Mouse (Mus musculus): ENCODE measurements around the gene Dexi.

The Dexi gene

GRCm38 (mm10) chr16:10499122-10499521, 43.7 kb downstream of the Dexi start:
- DNase-seq (ENCODE audit: low spot score in 2 of 2): no peak

- no peak for DNase-seq (ENCODE audit: low spot score in 2 of 2)
Measured at GRCm38 (mm10) chr16:10498096-10498602, 44.7 kb downstream of the Dexi start.

- no peak for DNase-seq (ENCODE audit: low spot score in 2 of 2)
Measured at GRCm38 (mm10) chr16:10495824-10496298, 47.0 kb downstream of the Dexi start.

GRCm38 (mm10) chr16:10492587-10492986, 50.3 kb downstream of the Dexi start:
- no peak for DNase-seq (ENCODE audit: low spot score in 2 of 2)

- no peak for DNase-seq (ENCODE audit: low spot score in 2 of 2)
Measured at GRCm38 (mm10) chr16:10491716-10492115, 51.1 kb downstream of the Dexi start.

GRCm38 (mm10) chr16:10490503-10491150, 52.2 kb downstream of the Dexi start:
- no peak for DNase-seq (ENCODE audit: low spot score in 2 of 2)

GRCm38 (mm10) chr16:10489904-10490457, 52.9 kb downstream of the Dexi start:
- no peak for DNase-seq (ENCODE audit: low spot score in 2 of 2)

GRCm38 (mm10) chr16:10489483-10489882, 53.4 kb downstream of the Dexi start:
- no peak for DNase-seq (ENCODE audit: low spot score in 2 of 2)

GRCm38 (mm10) chr16:10488769-10489481, 53.9 kb downstream of the Dexi start:
- DNase-seq (ENCODE audit: low spot score in 2 of 2): no peak

GRCm38 (mm10) chr16:10487895-10488493, 54.9 kb downstream of the Dexi start:
- DNase-seq (ENCODE audit: low spot score in 2 of 2): no peak

GRCm38 (mm10) chr16:10486993-10487392, 55.9 kb downstream of the Dexi start:
- DNase-seq (ENCODE audit: low spot score in 2 of 2): no peak

- DNase-seq (ENCODE audit: low spot score in 2 of 2): no peak
Measured at GRCm38 (mm10) chr16:10482343-10482742, 60.5 kb downstream of the Dexi start.

- DNase-seq (ENCODE audit: low spot score in 2 of 2): no peak
Measured at GRCm38 (mm10) chr16:10479857-10480256, 63.0 kb downstream of the Dexi start, which contains the start of gene Ciita. Ciita (plus strand) TSS chr16:10480059.

- DNase-seq (ENCODE audit: low spot score in 2 of 2): no peak
Measured at GRCm38 (mm10) chr16:10475919-10476318, 66.9 kb downstream of the Dexi start.

GRCm38 (mm10) chr16:10474956-10475355, 67.9 kb downstream of the Dexi start:
- DNase-seq (ENCODE audit: low spot score in 2 of 2): no peak

GRCm38 (mm10) chr16:10471950-10472349, 70.9 kb downstream of the Dexi start:
- no peak for DNase-seq (ENCODE audit: low spot score in 2 of 2)

GRCm38 (mm10) chr16:10468201-10468600, 74.7 kb downstream of the Dexi start:
- no peak for DNase-seq (ENCODE audit: low spot score in 2 of 2)

- no peak for DNase-seq (ENCODE audit: low spot score in 2 of 2)
Measured at GRCm38 (mm10) chr16:10467391-10468107, 75.3 kb downstream of the Dexi start.

GRCm38 (mm10) chr16:10465011-10465681, 77.7 kb downstream of the Dexi start:
- DNase-seq (ENCODE audit: low spot score in 2 of 2): no peak

- DNase-seq (ENCODE audit: low spot score in 2 of 2): no peak
Measured at GRCm38 (mm10) chr16:10461178-10461577, 81.7 kb downstream of the Dexi start.

GRCm38 (mm10) chr16:10460188-10460587, 82.7 kb downstream of the Dexi start:
- no peak for DNase-seq (ENCODE audit: low spot score in 2 of 2)

Data from frontal cortex, postnatal 36 days (tissue).